Comparison of ENCODE assay signal across 14 mouse cellular contexts in genomic region chr4:64207118-64207868, GRCm38 (mm10).
DNase-seq lines count a peak whose midpoint lies in the region; ATAC-seq and TF ChIP-seq lines count a peak whose summit lies in the region.
"Had no signal": no experiment of that assay in that cellular context is flagged by ENCODE, and none has a peak within 500 bp of the region (broad histone marks: within the 10 kb centered on the region; RNA-seq: fewer than 3 reads in every experiment).

No protein-coding gene starts in this region.

- no peak overlapping the region for H3K9ac ChIP-seq in lung, postnatal 0 days (replicated peaks; ENCODE audit: low read depth)
- no peak overlapping the region for H3K9ac ChIP-seq in embryonic facial prominence, embryonic 14.5 days (ENCODE audit: low read depth, low read length)
- H3K9ac ChIP-seq in hindbrain, embryonic 12.5 days: no peak overlapping the region
- H3K9ac ChIP-seq in midbrain, embryonic 16.5 days (ENCODE audit: low read depth, low read length): no peak overlapping the region
- H3K9ac ChIP-seq: liver, embryonic 14.5 days had no signal

- H3K27ac ChIP-seq in lung, postnatal 0 days (ENCODE audit: low read length): no peak overlapping the region
- H3K27ac ChIP-seq in embryonic facial prominence, embryonic 14.5 days (replicated peaks; ENCODE audit: low read depth, low read length): peak overlapping the region; percentile 45; the same call in 1 of the 2 replicates
- H3K27ac ChIP-seq in hindbrain, embryonic 12.5 days: no peak overlapping the region
- H3K27ac ChIP-seq in midbrain, embryonic 16.5 days (ENCODE audit: low read length): no peak overlapping the region
- H3K27ac ChIP-seq: liver, embryonic 14.5 days had no signal

- no peak for TF ChIP-seq EP300 in lung, postnatal 0 days (IDR thresholded peaks at IDR 0.05)

- no peaks in the 10 kb centered on the region for H3K27me3 ChIP-seq in lung, postnatal 0 days (replicated peaks; ENCODE audit: insufficient read depth, low read length)
- H3K27me3 ChIP-seq in embryonic facial prominence, embryonic 14.5 days (replicated peaks; ENCODE audit: control insufficient read depth, insufficient read depth, low read length): no peaks in the 10 kb centered on the region
- H3K27me3 ChIP-seq in hindbrain, embryonic 12.5 days: no peaks in the 10 kb centered on the region
- H3K27me3 ChIP-seq in midbrain, embryonic 16.5 days (ENCODE audit: control insufficient read depth, insufficient read depth, low read depth, low read length): no peaks in the 10 kb centered on the region

- H3K9me3 ChIP-seq in lung, postnatal 0 days (ENCODE audit: low read length): no peaks in the 10 kb centered on the region
- no peaks in the 10 kb centered on the region for H3K9me3 ChIP-seq in embryonic facial prominence, embryonic 14.5 days (ENCODE audit: control insufficient read depth, low read length)
- no peaks in the 10 kb centered on the region for H3K9me3 ChIP-seq in hindbrain, embryonic 12.5 days (replicated peaks)
- no peaks in the 10 kb centered on the region; the same call in 1 of the 2 replicates for H3K9me3 ChIP-seq in midbrain, embryonic 16.5 days (replicated peaks; ENCODE audit: control insufficient read depth, low read length, poor library complexity, severe bottlenecking)

- no peak for TF ChIP-seq CTCF in lung, postnatal 0 days (IDR thresholded peaks at IDR 0.05)

- H3K4me2 ChIP-seq in lung, postnatal 0 days (replicated peaks; ENCODE audit: low read depth, low read length): no peak overlapping the region
- H3K4me2 ChIP-seq in embryonic facial prominence, embryonic 14.5 days (ENCODE audit: low read depth, low read length): no peak overlapping the region
- H3K4me2 ChIP-seq in hindbrain, embryonic 12.5 days (replicated peaks): no peak overlapping the region
- H3K4me2 ChIP-seq in midbrain, embryonic 16.5 days (ENCODE audit: low read length): no peak overlapping the region

- no peak for ATAC-seq in lung, postnatal 0 days
- ATAC-seq in embryonic facial prominence, embryonic 14.5 days (ENCODE audit: low read depth): peak; percentile 77; the same call in 1 of the 2 replicates
- ATAC-seq in hindbrain, embryonic 12.5 days (ENCODE audit: low FRiP score): peak; percentile 84
- peak; percentile 95 for ATAC-seq in midbrain, embryonic 16.5 days
- ATAC-seq: inflammation-experienced regulatory T-cells, adult 6 months had no signal

- H3K4me1 ChIP-seq in lung, postnatal 0 days (ENCODE audit: insufficient read depth, low read depth, low read length): no peaks in the 10 kb centered on the region
- no peaks in the 10 kb centered on the region for H3K4me1 ChIP-seq in embryonic facial prominence, embryonic 14.5 days (ENCODE audit: control insufficient read depth, insufficient read depth, low read length)
- no peaks in the 10 kb centered on the region for H3K4me1 ChIP-seq in hindbrain, embryonic 12.5 days
- no peaks in the 10 kb centered on the region; the same call in 1 of the 2 replicates for H3K4me1 ChIP-seq in midbrain, embryonic 16.5 days (ENCODE audit: control insufficient read depth, insufficient read depth, low read length)

- WGBS in lung, postnatal 0 days: 65% methylated on average over 8 of the region's 8 CpGs
- 30% methylated on average over 8 of the region's 8 CpGs for WGBS in embryonic facial prominence, embryonic 14.5 days
- 41% methylated on average over 8 of the region's 8 CpGs for WGBS in hindbrain, embryonic 12.5 days
- WGBS in midbrain, embryonic 16.5 days: 24% methylated on average over 8 of the region's 8 CpGs

- no peak overlapping the region for H3K4me3 ChIP-seq in lung, postnatal 0 days (ENCODE audit: low read depth, low read length)
- no peak overlapping the region for H3K4me3 ChIP-seq in embryonic facial prominence, embryonic 14.5 days (ENCODE audit: low read depth, low read length)
- H3K4me3 ChIP-seq in hindbrain, embryonic 12.5 days: no peak overlapping the region
- H3K4me3 ChIP-seq in midbrain, embryonic 16.5 days (ENCODE audit: low read depth, low read length): no peak overlapping the region

- DNase-seq in lung, postnatal 0 days (ENCODE audit: low spot score): peak; percentile 3
- no peak for DNase-seq in lung, postnatal 25 days (ENCODE audit: low spot score)
- peak; percentile 51 for DNase-seq in embryonic facial prominence, embryonic 14.5 days (ENCODE audit: low spot score)
- DNase-seq in urinary bladder, postnatal 25 days (ENCODE audit: low spot score): no peak
- DNase-seq in frontal cortex, adult 2 months (ENCODE audit: extremely low spot score in 1 of 2, low spot score in 1 of 2): no peak
- DNase-seq in adrenal gland, postnatal 36 days: no peak
- DNase-seq: heart, adult 11 months; left cerebral cortex, postnatal 4 days; lung, postnatal 14 days; thymus, adult 18-20 months had no signal

- H3K36me3 ChIP-seq in lung, postnatal 0 days (ENCODE audit: insufficient read depth, low read length): no peaks in the 10 kb centered on the region
- H3K36me3 ChIP-seq in embryonic facial prominence, embryonic 14.5 days (ENCODE audit: control insufficient read depth, insufficient read depth, low read length): no peaks in the 10 kb centered on the region
- no peaks in the 10 kb centered on the region for H3K36me3 ChIP-seq in hindbrain, embryonic 12.5 days
- no peaks in the 10 kb centered on the region for H3K36me3 ChIP-seq in midbrain, embryonic 16.5 days (ENCODE audit: control insufficient read depth, insufficient read depth, low read length)

Comparison
In these comparisons a context has a peak if more than half of its experiments do, and no peak if none do; other contexts are left out.
1. DNase-seq: peak in lung, postnatal 0 days (single experiment) and embryonic facial prominence, embryonic 14.5 days (single experiment); none in lung, postnatal 25 days (single experiment), urinary bladder, postnatal 25 days (single experiment), frontal cortex, adult 2 months (0 of 2) and adrenal gland, postnatal 36 days (0 of 2).